Mouse (Mus musculus) intestine, embryonic 14.5 days (tissue): ENCODE measurements at regions not wholly inside any gene's neighbourhood (a gene's known extent, or its start where the extent isn't known, plus 50 kb on each side); places are given as distances from the start of the nearest gene placed in this dataset.

Experiments used
- ATAC-seq: fragments of 200-750 bp; cut with Nextera tagmentation; replicated peaks from 2 replicates; pipeline ENCODE4 v1.8.0; 2017; ENCODE audit warnings: low read depth, moderate number of reproducible peaks, moderate TSS enrichment, moderate library complexity; ENCODE audit not compliant: low FRiP score, low TSS enrichment
- DNase-seq: peaks from one replicate; pipeline ENCODE4 v3.0.0-alpha.2; 2018; ENCODE audit warnings: low spot score
- H3K27ac ChIP-seq: fragments of 300-500 bp; sonication (generic); 2 replicates; pipeline ENCODE4 v1.5.1; 2014; ENCODE audit warnings: low read depth, mild to moderate bottlenecking, control low read depth
- H3K27me3 ChIP-seq: fragments of 300-500 bp; sonication (generic); replicated peaks from 2 replicates; pipeline ENCODE4 v1.6.1; 2014; ENCODE audit warnings: low read length, control low read depth; ENCODE audit not compliant: control insufficient read depth, insufficient read depth
- H3K36me3 ChIP-seq: fragments of 300-500 bp; sonication (generic); 2 replicates; pipeline ENCODE4 v1.6.1; 2014; ENCODE audit warnings: low read length, control low read depth; ENCODE audit not compliant: control insufficient read depth, insufficient read depth
- H3K4me1 ChIP-seq: fragments of 300-500 bp; sonication (generic); replicated peaks from 2 replicates; pipeline ENCODE4 v1.6.1; 2014; ENCODE audit warnings: low read length, control low read depth, mixed read lengths; ENCODE audit not compliant: control insufficient read depth, insufficient read depth
- H3K4me2 ChIP-seq: fragments of 300-500 bp; sonication (generic); 2 replicates; pipeline ENCODE4 v1.6.1; 2014; ENCODE audit warnings: low read length
- H3K4me3 ChIP-seq: fragments of 300-500 bp; sonication (generic); 2 replicates; pipeline ENCODE4 v1.5.1; 2014; ENCODE audit warnings: low read depth, low read length, control low read depth, mixed read lengths
- H3K9ac ChIP-seq: fragments of 300-500 bp; sonication (generic); 2 replicates; pipeline ENCODE4 v1.6.1; 2014; ENCODE audit warnings: mild to moderate bottlenecking, low read length
- H3K9me3 ChIP-seq: fragments of 300-500 bp; sonication (generic); 2 replicates; pipeline ENCODE4 v1.6.1; 2016; ENCODE audit warnings: low read length, control low read depth; ENCODE audit not compliant: control insufficient read depth
- WGBS: fragments of 180-500 bp; shearing (Covaris S2); extraction: QIAGEN DNeasy Blood & Tissue Kit; methylation state at CpG from one replicate; pipeline ENCODE4 v1.1.7; 2014; 5-methylcytosine and 5-hydroxymethylcytosine counted together

GRCm38 (mm10) chr2:128331275-128331674 lies 205.4 kb downstream of the Bcl2l11 start:
- ATAC-seq = no peak
- Histone ChIP-seq H3K36me3 (no peaks in the 10 kb centered on the region), H3K4me2 (no peak overlapping the region), H3K4me1 (peaks cover 16% of the 10 kb centered on the region), H3K9ac (no peak overlapping the region), H3K9me3 (no peaks in the 10 kb centered on the region), H3K27ac (no peak overlapping the region), H3K27me3 (no peaks in the 10 kb centered on the region), H3K4me3 (no peak overlapping the region)
- WGBS = 88% methylated on average over 10 of the region's 10 CpGs
- DNase-seq = no peak

DNA sequence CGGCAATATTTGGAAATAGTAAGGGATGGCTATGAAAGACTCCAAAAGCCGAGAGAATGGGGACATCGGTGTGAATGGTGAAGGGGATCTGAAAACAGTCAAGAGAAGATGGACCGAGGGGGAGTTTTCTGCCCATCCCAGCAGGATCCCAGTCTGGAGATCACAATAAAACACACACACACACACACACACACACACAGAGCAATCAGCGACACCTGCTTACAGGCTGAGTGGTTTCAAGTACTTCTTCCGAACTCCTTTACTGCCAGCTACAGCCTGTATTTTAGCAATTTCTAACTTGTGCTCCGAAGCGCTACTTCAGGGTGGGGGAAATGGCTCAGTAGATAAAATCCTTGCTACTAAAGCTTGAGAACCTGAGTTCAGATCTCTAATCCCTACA lies 205.8 kb downstream of the Bcl2l11 start:
- Histone ChIP-seq H3K36me3 (no peaks in the 10 kb centered on the region), H3K4me3 (no peak overlapping the region), H3K9me3 (no peaks in the 10 kb centered on the region), H3K27ac (no peak overlapping the region), H3K27me3 (no peaks in the 10 kb centered on the region), H3K4me2 (no peak overlapping the region), H3K4me1 (peaks cover 16% of the 10 kb centered on the region), H3K9ac (no peak overlapping the region)
- DNase-seq = no peak
- WGBS = 77% methylated on average over 8 of the region's 8 CpGs
- no peak for ATAC-seq

DNA sequence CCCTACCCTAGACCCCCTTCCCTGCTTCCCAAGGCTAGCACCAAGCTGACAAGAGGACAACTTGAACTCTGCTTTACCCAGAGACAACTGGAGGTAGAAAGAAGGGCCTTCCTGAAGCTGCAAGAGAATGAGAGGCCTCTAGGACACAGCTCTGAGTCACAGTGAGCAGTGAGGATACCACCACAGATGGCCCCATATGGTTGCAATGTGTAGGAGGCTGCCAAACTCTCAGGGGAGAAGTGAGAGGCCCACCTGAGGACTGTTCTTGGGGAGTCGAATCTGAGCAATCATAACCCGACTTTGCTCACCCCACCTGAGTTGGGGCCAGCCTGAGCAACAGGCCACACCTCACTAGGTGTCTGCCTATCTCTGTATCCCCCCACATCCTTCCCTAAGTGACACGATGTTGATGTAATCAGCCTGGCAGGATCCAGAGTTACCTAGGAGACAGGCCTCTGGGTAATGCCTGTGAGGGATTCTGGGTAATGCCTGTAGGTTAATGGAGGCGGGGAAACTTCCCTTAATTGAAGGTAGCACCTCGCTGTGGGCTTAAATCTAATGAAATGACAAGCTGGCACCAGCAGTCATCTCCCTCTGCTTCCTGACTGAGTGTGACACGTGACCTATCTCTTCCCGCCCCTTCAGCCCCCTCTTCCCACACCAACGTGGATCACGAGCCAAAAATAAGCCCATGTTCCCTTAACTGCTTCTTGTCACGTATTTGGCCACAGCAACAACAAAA lies 207.7 kb downstream of the Bcl2l11 start:
- Histone ChIP-seq H3K36me3 (no peaks in the 10 kb centered on the region), H3K27me3 (no peaks in the 10 kb centered on the region), H3K4me1 (peaks cover 16% of the 10 kb centered on the region), H3K9me3 (no peaks in the 10 kb centered on the region), H3K27ac (no peak overlapping the region), H3K4me3 (no peak overlapping the region), H3K4me2 (no peak overlapping the region), H3K9ac (no peak overlapping the region)
- ATAC-seq (no peak), DNase-seq (no peak)
- 75% methylated on average over 10 of the region's 10 CpGs for WGBS

GRCm38 (mm10) chr2:128334143-128334470 lies 208.3 kb downstream of the Bcl2l11 start:
- WGBS = 77% methylated on average over 2 of the region's 2 CpGs
- no peak overlapping the region for H3K4me2 ChIP-seq
- ATAC-seq (no peak), DNase-seq (no peak)
- no peak overlapping the region for H3K4me3 ChIP-seq
- no peaks in the 10 kb centered on the region for H3K27me3 ChIP-seq
- H3K36me3 ChIP-seq = no peaks in the 10 kb centered on the region
- peaks cover 21% of the 10 kb centered on the region for H3K4me1 ChIP-seq
- no peak overlapping the region for H3K27ac ChIP-seq
- no peaks in the 10 kb centered on the region for H3K9me3 ChIP-seq
- no peak overlapping the region for H3K9ac ChIP-seq

- no peak for ATAC-seq
- Histone ChIP-seq H3K4me1 (peaks cover 29% of the 10 kb centered on the region), H3K4me3 (no peak overlapping the region), H3K27ac (no peak overlapping the region), H3K27me3 (no peaks in the 10 kb centered on the region), H3K36me3 (no peaks in the 10 kb centered on the region), H3K4me2 (no peak overlapping the region), H3K9ac (no peak overlapping the region), H3K9me3 (no peaks in the 10 kb centered on the region)
- 41% methylated on average over 7 of the region's 7 CpGs for WGBS
- DNase-seq = no peak
Observed at GRCm38 (mm10) chr2:128334757-128335500, 209.1 kb downstream of the Bcl2l11 start.

- H3K9me3 ChIP-seq = no peaks in the 10 kb centered on the region
- H3K27me3 ChIP-seq = no peaks in the 10 kb centered on the region
- H3K4me1 ChIP-seq = peaks cover 34% of the 10 kb centered on the region
- H3K4me2 ChIP-seq = no peak overlapping the region
- H3K9ac ChIP-seq = no peak overlapping the region
- no peak overlapping the region for H3K27ac ChIP-seq
- no peaks in the 10 kb centered on the region for H3K36me3 ChIP-seq
- no peak for DNase-seq
- no peak overlapping the region for H3K4me3 ChIP-seq
- ATAC-seq = no peak
Observed at GRCm38 (mm10) chr2:128337192-128337591, 211.4 kb downstream of the Bcl2l11 start.

DNA sequence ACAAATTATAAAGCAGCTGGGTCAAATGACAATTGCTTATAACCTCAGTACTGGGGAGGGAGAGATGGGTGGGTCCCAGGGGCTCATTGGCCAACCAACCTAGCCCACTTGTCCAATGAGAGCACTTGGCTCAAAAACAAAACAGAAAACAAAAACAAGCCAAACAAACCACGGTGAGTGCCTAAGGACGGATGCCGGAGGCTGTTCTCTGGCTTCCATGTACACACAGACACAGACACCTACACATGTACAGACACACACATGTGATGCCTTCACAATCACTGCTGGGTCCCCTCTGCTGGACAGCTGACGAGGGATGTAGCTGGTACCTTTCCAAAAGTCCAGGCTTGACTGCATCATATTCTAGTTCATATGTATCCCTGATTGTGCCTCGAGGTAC lies 212.0 kb downstream of the Bcl2l11 start:
- no peak for ATAC-seq
- H3K4me1 ChIP-seq = peaks cover 36% of the 10 kb centered on the region
- WGBS = 93% methylated on average over 5 of the region's 5 CpGs

GRCm38 (mm10) chr2:128338474-128338873 lies 212.6 kb downstream of the Bcl2l11 start:
- WGBS = 84% methylated on average over 4 of the region's 4 CpGs

More for the DNA sequence above, 212.0 kb downstream of the Bcl2l11 start:
- H3K4me3 ChIP-seq = no peak overlapping the region
- H3K36me3 ChIP-seq = no peaks in the 10 kb centered on the region
- no peaks in the 10 kb centered on the region for H3K9me3 ChIP-seq
- no peak overlapping the region for H3K27ac ChIP-seq
- H3K4me2 ChIP-seq = no peak overlapping the region
- DNase-seq = no peak
- H3K9ac ChIP-seq = no peak overlapping the region
- no peaks in the 10 kb centered on the region for H3K27me3 ChIP-seq

More at GRCm38 (mm10) chr2:128338474-128338873, 212.6 kb downstream of the Bcl2l11 start:
- Histone ChIP-seq H3K27me3 (no peaks in the 10 kb centered on the region), H3K9me3 (no peaks in the 10 kb centered on the region), H3K36me3 (no peaks in the 10 kb centered on the region), H3K9ac (no peak overlapping the region), H3K4me3 (no peak overlapping the region), H3K4me1 (peaks cover 36% of the 10 kb centered on the region), H3K27ac (no peak overlapping the region), H3K4me2 (no peak overlapping the region)
- ATAC-seq (no peak), DNase-seq (no peak)
